Mouse (Mus musculus): Measurements from ENCODE around the gene Cytip. TPM values are rescaled to one million over a fixed set of nuclear protein-coding genes. Genes with fewer than 3 reads are reported as not detected.
"Not testable (repeated sequence)": the region's sequence is repeated elsewhere in the genome, so short reads cannot be mapped to it uniquely, and the experiment has no call there.

Cytip gene
- total RNA-seq, 2 experiments from 2014 or later = 0.64 to 0.91 TPM

- DNase-seq = no peak
- intact Hi-C loops (cut with DNase I) = no loop called here
These were observed 62.7 kb downstream of the Cytip start for GRCm38 (mm10) chr2:58132597-58132996.

DNA sequence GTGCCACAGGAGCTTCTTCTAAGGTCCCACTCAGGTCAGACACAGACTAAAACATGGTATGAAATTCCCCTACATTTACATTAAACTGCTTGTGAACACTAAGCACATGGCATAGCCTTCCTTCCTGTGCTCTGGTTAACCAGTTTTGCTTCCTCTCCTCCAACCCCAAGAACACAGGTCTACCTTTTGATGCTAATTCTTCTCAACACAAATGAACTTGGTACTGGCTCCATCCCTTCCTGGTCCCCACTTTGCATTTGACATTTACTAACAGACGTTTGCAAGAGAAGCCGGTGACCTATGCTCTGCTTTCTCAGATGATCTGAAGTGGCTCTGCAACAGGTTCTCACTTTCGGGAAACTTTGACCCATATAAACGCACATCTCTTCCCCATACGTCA lies 65.4 kb downstream of the Cytip start:
- no peak for DNase-seq
- intact Hi-C loops (cut with DNase I) = no loop called here

DNA sequence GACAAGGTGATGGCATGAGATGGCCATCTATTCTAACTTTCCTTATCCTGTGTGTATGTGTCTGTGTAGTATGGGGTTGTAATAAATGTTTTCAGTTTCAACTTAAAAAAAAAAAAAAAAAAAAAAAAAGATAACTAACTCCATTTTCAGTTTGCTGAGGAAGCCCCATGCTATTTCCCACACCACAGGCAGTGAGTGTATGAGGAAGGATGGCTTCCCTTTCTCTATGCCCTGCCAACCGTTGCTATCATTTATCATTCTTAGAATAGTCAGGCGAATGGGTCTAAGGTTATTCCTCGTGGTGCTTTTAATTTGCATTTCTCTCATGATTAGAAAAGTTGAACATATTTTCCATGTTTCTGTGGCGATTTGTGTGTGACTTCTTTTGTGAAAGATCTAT lies 84.2 kb downstream of the Cytip start:
- no peak for DNase-seq
- intact Hi-C loops (cut with DNase I) = no loop called here

GRCm38 (mm10) chr2:58107887-58108286 lies 87.4 kb downstream of the Cytip start:
- intact Hi-C loops (cut with DNase I); DNase-seq: not testable (repeated sequence)

DNA sequence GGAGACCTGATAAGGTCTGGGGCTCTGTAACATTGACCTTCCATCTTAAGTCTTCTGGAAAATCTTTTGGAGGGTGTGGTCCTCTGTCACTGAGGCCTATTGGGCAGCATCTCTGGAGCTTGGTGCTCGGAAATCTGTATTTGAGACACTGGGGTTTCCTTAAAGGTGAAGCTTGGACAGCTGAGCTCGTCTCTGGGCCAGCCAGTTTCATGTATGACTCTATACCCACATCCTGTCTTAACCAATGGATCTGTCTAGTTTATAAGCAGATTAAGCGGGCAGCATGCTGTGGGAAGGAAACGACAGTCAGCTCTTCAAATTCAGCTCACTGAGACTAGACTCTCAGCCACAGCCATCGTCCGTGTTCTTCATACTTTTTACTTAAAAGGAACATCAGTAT lies 88.3 kb downstream of the Cytip start:
- intact Hi-C loops (cut with DNase I) = no loop called here
- DNase-seq = no peak

DNA sequence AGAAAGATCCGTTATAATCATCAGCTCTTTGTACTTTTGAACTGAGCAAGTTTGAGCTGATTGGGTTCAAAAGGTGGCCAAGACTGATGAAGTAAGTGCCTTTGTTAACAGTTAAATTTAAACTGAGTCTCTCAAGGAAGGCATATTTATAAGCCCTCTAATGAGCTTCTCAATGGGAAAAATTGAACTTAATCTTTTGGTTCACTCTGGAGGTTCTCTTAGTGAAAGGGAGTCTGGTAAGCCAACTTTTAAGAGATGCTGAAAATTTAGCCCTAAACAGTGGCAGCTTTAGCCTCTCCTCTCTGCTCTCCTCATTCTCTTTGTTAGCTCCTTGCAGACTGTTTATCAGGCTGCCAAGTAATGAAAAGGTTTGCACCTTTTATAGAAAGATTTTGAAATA lies 100.5 kb downstream of the Cytip start:
- DNase-seq = no peak
- intact Hi-C loops (cut with DNase I) = no loop called here

DNA sequence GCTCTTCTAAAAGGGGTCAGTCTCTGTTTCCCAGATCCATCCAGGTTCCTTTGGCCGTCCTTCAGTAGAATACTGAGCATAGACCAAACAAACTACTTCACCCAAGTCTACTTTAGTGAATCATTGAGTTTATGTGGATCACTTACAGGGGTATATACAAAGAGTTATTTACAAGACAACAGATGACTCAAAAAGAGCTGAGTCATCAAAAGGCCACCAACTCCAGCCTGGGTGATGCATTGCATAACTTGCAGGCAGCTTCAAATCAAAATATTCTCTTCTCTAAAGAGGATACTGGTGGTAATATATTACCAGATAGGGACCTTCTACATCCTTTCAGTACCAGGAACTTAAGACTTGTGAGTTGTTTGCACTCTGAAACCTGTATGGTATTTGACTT lies 108.9 kb downstream of the Cytip start:
- intact Hi-C loops (cut with DNase I) = no loop called here
- no peak for DNase-seq

DNA sequence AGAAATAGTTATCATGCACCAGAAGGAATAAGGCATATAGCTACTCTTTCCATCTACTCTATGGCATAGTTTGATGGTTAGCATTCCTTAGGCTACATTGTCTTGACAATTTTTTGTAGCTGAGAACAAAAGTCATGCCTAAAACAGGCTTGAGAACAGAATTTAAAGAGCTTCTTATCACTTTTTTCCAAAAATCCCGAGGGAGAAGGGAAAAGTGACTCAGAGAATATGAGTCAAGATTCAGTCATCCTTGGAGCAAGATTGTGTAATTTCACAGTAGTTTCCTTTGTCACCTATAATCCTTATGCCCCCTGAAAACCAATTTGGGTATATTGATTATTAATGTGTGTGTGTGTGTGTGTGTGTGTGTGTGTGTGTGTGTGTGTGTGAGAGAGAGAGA lies 115.5 kb downstream of the Cytip start:
- no peak for DNase-seq
- intact Hi-C loops (cut with DNase I) = no loop called here

Other genes starting within 250 kb of the Cytip start
- gene Galnt5, start 197.6 kb downstream of the Cytip start, total RNA-seq (2021) = not detected
- 1 to 10 TPM; 1.5 to 1.7 TPM for gene Ermn, start 142.7 kb downstream of the Cytip start, total RNA-seq (2021)
- gene Acvr1c, start 162.4 kb upstream of the Cytip start, total RNA-seq (2021) = 1 to 10 TPM; 4.6 to 7.0 TPM